Mouse (Mus musculus) large intestine, adult 2 months (tissue): Measurements from ENCODE around the gene Epb41l5. TPM values are rescaled to one million over a fixed set of nuclear protein-coding genes. Genes with fewer than 3 reads are reported as not detected.

Experiments
- DNase-seq: peaks from one replicate; pipeline ENCODE4 v3.0.0-alpha.2; 2012; ENCODE audit warnings: low read depth, low spot score
- WGBS: fragments of 180-500 bp; shearing (Covaris S2); methylation state at CpG from one replicate; pipeline ENCODE4 v1.1.7; 2018; 5-methylcytosine and 5-hydroxymethylcytosine counted together
- polyA plus RNA-seq: library from polyadenylated mRNA; depleted of rRNA; stranded (reverse); fragments of >200 nt; gene quantifications from 2 replicates; pipeline ENCODE4 v1.2.3, GENCODE M21; 2012; rRNA removed

Epb41l5 gene
- polyA plus RNA-seq = 3.6 and 4.9 TPM in 2 replicates

GRCm38 (mm10) chr1:119648205-119649111, at the start of gene Epb41l5:
Epb41l5 (minus strand) TSS chr1:119649000.
- WGBS = 1% methylated on average over 86 of the region's 86 CpGs
- peak; percentile 59 for DNase-seq

- 98% methylated on average over 1 of the region's 1 CpGs for WGBS
- no peak for DNase-seq
Observed at GRCm38 (mm10) chr1:119696860-119697259, 48.1 kb upstream of the Epb41l5 start.

GRCm38 (mm10) chr1:119685773-119686558, 37.2 kb upstream of the Epb41l5 start:
- WGBS = 89% methylated on average over 3 of the region's 3 CpGs

GRCm38 (mm10) chr1:119681663-119682213, 32.9 kb upstream of the Epb41l5 start:
- no peak for DNase-seq
- WGBS = 43% methylated on average over 2 of the region's 2 CpGs

More at GRCm38 (mm10) chr1:119685773-119686558, 37.2 kb upstream of the Epb41l5 start:
- no peak for DNase-seq

GRCm38 (mm10) chr1:119674984-119675383, 26.2 kb upstream of the Epb41l5 start:
- no peak for DNase-seq
- 51% methylated on average over 1 of the region's 1 CpGs for WGBS

- 58% methylated on average over 7 of the region's 7 CpGs for WGBS
- no peak for DNase-seq
Observed at GRCm38 (mm10) chr1:119666904-119667303, 18.1 kb upstream of the Epb41l5 start.

GRCm38 (mm10) chr1:119654307-119654706, 5.5 kb upstream of the Epb41l5 start:
- no peak for DNase-seq
- WGBS = 91% methylated on average over 2 of the region's 2 CpGs

GRCm38 (mm10) chr1:119650386-119650785, 1.6 kb upstream of the Epb41l5 start:
- WGBS = 89% methylated on average over 5 of the region's 5 CpGs

GRCm38 (mm10) chr1:119649627-119650026, 827 bp upstream of the Epb41l5 start:
- WGBS = 85% methylated on average over 2 of the region's 2 CpGs
- DNase-seq = no peak

More at GRCm38 (mm10) chr1:119650386-119650785, 1.6 kb upstream of the Epb41l5 start:
- DNase-seq = no peak

- 61% methylated on average over 2 of the region's 2 CpGs for WGBS
- DNase-seq = no peak
Observed at GRCm38 (mm10) chr1:119646356-119646755, 2.4 kb downstream of the Epb41l5 start.

GRCm38 (mm10) chr1:119642367-119642766, 6.4 kb downstream of the Epb41l5 start:
- 77% methylated on average over 12 of the region's 12 CpGs for WGBS

GRCm38 (mm10) chr1:119641090-119641812, 7.5 kb downstream of the Epb41l5 start:
- no peak for DNase-seq

More at GRCm38 (mm10) chr1:119642367-119642766, 6.4 kb downstream of the Epb41l5 start:
- no peak for DNase-seq

- WGBS = 19% methylated on average over 2 of the region's 2 CpGs
- DNase-seq = no peak
Observed at GRCm38 (mm10) chr1:119640006-119640405, 8.8 kb downstream of the Epb41l5 start.

- 57% methylated on average over 6 of the region's 6 CpGs for WGBS
- no peak for DNase-seq
Observed at GRCm38 (mm10) chr1:119637188-119638023, 11.4 kb downstream of the Epb41l5 start.

GRCm38 (mm10) chr1:119634746-119635145, 14.1 kb downstream of the Epb41l5 start:
- 79% methylated on average over 3 of the region's 3 CpGs for WGBS
- no peak for DNase-seq

- DNase-seq = no peak
- 47% methylated on average over 1 of the region's 1 CpGs for WGBS
Observed at GRCm38 (mm10) chr1:119630428-119630827, 18.4 kb downstream of the Epb41l5 start.

GRCm38 (mm10) chr1:119626837-119627236, 22.0 kb downstream of the Epb41l5 start:
- 83% methylated on average over 4 of the region's 4 CpGs for WGBS
- DNase-seq = no peak

- 64% methylated on average over 2 of the region's 2 CpGs for WGBS
- no peak for DNase-seq
Observed at GRCm38 (mm10) chr1:119624444-119624843, 24.4 kb downstream of the Epb41l5 start.

GRCm38 (mm10) chr1:119605396-119605795, 43.4 kb downstream of the Epb41l5 start:
- 84% methylated on average over 3 of the region's 3 CpGs for WGBS

More at GRCm38 (mm10) chr1:119605396-119605795, 43.4 kb downstream of the Epb41l5 start:
- no peak for DNase-seq
